Mouse (Mus musculus) embryonic facial prominence, embryonic 15.5 days (tissue): ENCODE measurements around the gene Pigk. TPM values are rescaled to one million over a fixed set of nuclear protein-coding genes. Genes with fewer than 3 reads are reported as not detected.

ENCODE experiments used
- ATAC-seq: fragments of 200-750 bp; cut with Nextera tagmentation; 2 replicates; pipeline ENCODE4 v1.8.0; 2017; ENCODE audit warnings: low read depth, moderate TSS enrichment; ENCODE audit not compliant: insufficient number of reproducible peaks, low FRiP score, low TSS enrichment
- H3K27ac ChIP-seq: fragments of 300-500 bp; sonication (generic); replicated peaks from 2 replicates; pipeline ENCODE4 v1.5.1; 2015; ENCODE audit warnings: mild to moderate bottlenecking, inconsistent platforms
- H3K27me3 ChIP-seq: fragments of 300-500 bp; sonication (generic); 2 replicates; pipeline ENCODE4 v1.6.1; 2015; ENCODE audit warnings: inconsistent platforms
- H3K36me3 ChIP-seq: fragments of 300-500 bp; sonication (generic); 2 replicates; pipeline ENCODE4 v1.6.1; 2015; ENCODE audit warnings: mild to moderate bottlenecking, inconsistent platforms
- H3K4me1 ChIP-seq: fragments of 300-500 bp; sonication (generic); 2 replicates; pipeline ENCODE4 v1.6.1; 2015; ENCODE audit warnings: inconsistent platforms
- H3K4me2 ChIP-seq: fragments of 300-500 bp; sonication (generic); replicated peaks from 2 replicates; pipeline ENCODE4 v1.6.1; 2015; ENCODE audit warnings: mild to moderate bottlenecking, inconsistent platforms
- H3K4me3 ChIP-seq: fragments of 300-500 bp; sonication (generic); replicated peaks from 2 replicates; pipeline ENCODE4 v1.5.1; 2015; ENCODE audit warnings: mild to moderate bottlenecking, inconsistent platforms
- H3K9ac ChIP-seq: fragments of 300-500 bp; sonication (generic); 2 replicates; pipeline ENCODE4 v1.6.1; 2015; ENCODE audit warnings: inconsistent platforms
- H3K9me3 ChIP-seq: fragments of 300-500 bp; sonication (generic); replicated peaks from 2 replicates; pipeline ENCODE4 v1.6.1; 2016; ENCODE audit warnings: inconsistent platforms
- WGBS: fragments of 180-500 bp; shearing (Covaris S2); methylation state at CpG from one replicate; pipeline ENCODE4 v1.1.7; 2015; 5-methylcytosine and 5-hydroxymethylcytosine counted together
- polyA plus RNA-seq: library from polyadenylated mRNA; unstranded; fragments of >200 nt; fragmentation: Nextera tagmentation; extraction: Ambion mirVana; gene quantifications from 2 replicates; pipeline ENCODE4 v1.2.1, GENCODE M21; 2015

The Pigk gene
- polyA plus RNA-seq, 1 experiment from 2014 or later = 41.9 TPM

DNA sequence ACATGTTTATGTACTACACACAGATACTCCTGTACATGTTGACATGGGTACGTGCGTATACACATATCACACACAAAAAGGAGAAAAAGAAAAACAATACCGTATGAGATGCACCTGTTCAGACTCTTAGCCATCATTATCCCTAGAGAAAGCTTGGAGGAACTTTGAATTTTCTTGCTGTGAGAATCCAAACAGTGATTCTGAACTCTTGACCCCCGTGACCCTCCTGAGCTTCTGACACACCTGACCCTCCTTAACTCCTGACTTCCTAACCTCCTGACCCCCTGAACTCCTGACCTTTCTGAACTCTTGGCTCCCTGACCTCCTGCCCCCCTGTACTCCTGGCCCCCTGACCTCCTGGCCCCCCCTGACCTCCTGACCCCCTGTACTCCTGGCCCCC is 19.1 kb downstream of the Pigk start:
- H3K4me2 ChIP-seq = no peak overlapping the region
- 94% methylated on average over 4 of the region's 4 CpGs for WGBS
- no peak overlapping the region for H3K9ac ChIP-seq
- H3K27me3 ChIP-seq = no peaks in the 10 kb centered on the region
- no peaks in the 10 kb centered on the region for H3K9me3 ChIP-seq
- no peak for ATAC-seq
- H3K27ac ChIP-seq = no peak overlapping the region
- H3K36me3 ChIP-seq = no peaks in the 10 kb centered on the region
- H3K4me3 ChIP-seq = no peak overlapping the region
- no peaks in the 10 kb centered on the region for H3K4me1 ChIP-seq

- no peak overlapping the region for H3K27ac ChIP-seq
- H3K9me3 ChIP-seq = no peaks in the 10 kb centered on the region
- no peaks in the 10 kb centered on the region for H3K36me3 ChIP-seq
- no peak overlapping the region for H3K9ac ChIP-seq
- no peak for ATAC-seq
- H3K4me1 ChIP-seq = no peaks in the 10 kb centered on the region
- H3K27me3 ChIP-seq = no peaks in the 10 kb centered on the region
- H3K4me3 ChIP-seq = no peak overlapping the region
- H3K4me2 ChIP-seq = no peak overlapping the region
Observed at GRCm38 (mm10) chr3:152733513-152733912, 19.6 kb downstream of the Pigk start.

- no peak overlapping the region for H3K4me2 ChIP-seq
- 90% methylated on average over 11 of the region's 11 CpGs for WGBS
- H3K4me3 ChIP-seq = no peak overlapping the region
- H3K27ac ChIP-seq = no peak overlapping the region
- no peaks in the 10 kb centered on the region for H3K4me1 ChIP-seq
- H3K36me3 ChIP-seq = no peaks in the 10 kb centered on the region
- H3K9me3 ChIP-seq = no peaks in the 10 kb centered on the region
- no peak for ATAC-seq
- H3K27me3 ChIP-seq = no peaks in the 10 kb centered on the region
- H3K9ac ChIP-seq = no peak overlapping the region
Observed at GRCm38 (mm10) chr3:152734100-152734499, 20.2 kb downstream of the Pigk start.

- H3K4me3 ChIP-seq = no peak overlapping the region
- H3K4me1 ChIP-seq = no peaks in the 10 kb centered on the region
- no peak overlapping the region for H3K9ac ChIP-seq
- no peak for ATAC-seq
- WGBS = 73% methylated on average over 10 of the region's 10 CpGs
- no peak overlapping the region for H3K4me2 ChIP-seq
- H3K27ac ChIP-seq = no peak overlapping the region
- no peaks in the 10 kb centered on the region for H3K9me3 ChIP-seq
- no peaks in the 10 kb centered on the region for H3K27me3 ChIP-seq
- no peaks in the 10 kb centered on the region for H3K36me3 ChIP-seq
Observed at GRCm38 (mm10) chr3:152735601-152736250, 21.8 kb downstream of the Pigk start.

DNA sequence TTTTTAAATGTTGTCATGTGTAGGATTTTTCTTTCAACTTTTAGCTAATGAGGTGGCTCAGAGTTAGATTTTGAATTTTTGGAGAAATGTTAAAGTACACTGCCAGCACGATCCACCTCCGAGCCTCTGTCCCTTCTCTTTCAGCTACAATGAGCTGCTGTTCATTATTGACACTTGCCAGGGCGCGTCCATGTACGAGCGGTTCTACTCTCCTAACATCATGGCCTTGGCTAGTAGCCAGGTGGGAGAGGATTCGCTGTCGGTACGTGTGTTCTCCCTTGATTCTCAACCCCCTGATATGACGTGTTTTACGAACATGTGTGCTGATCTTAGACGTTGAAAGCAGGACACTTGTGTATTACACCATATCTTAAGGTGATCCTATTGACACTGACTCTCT is 30.4 kb downstream of the Pigk start:
- Histone ChIP-seq H3K27me3 (no peaks in the 10 kb centered on the region), H3K4me3 (no peak overlapping the region), H3K9ac (no peak overlapping the region), H3K9me3 (no peaks in the 10 kb centered on the region), H3K4me1 (0 out of 2 replicates have a peak, but pooled peaks cover 3% of the 10 kb centered on the region), H3K36me3 (peaks cover 3% of the 10 kb centered on the region; the same call in 1 of the 2 replicates), H3K4me2 (no peak overlapping the region), H3K27ac (no peak overlapping the region)
- 81% methylated on average over 12 of the region's 12 CpGs for WGBS
- ATAC-seq = no peak

DNA sequence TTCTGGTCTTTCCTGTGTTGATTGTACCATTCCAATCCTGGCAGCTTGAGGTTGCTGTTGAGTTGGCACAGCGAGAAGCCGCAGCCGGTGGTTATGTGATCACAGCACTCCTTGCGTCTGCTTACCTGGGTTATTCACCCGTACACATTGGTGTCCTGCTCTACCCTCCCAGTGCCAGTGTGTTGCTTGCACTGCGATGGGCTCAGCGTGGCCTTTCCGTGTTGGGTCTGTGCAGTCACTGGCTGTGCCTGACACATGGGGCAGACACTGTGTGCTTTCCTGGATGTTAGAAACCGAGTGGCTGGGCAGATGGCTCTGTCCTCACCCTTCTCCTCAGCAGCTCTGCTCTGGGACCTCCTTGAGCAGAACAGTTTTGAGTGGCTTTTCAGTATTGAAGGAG is 31.7 kb downstream of the Pigk start:
- no peak for ATAC-seq
- H3K4me2 ChIP-seq = no peak overlapping the region
- H3K27me3 ChIP-seq = no peaks in the 10 kb centered on the region
- 92% methylated on average over 9 of the region's 9 CpGs for WGBS
- H3K9me3 ChIP-seq = no peaks in the 10 kb centered on the region
- H3K4me1 ChIP-seq = 0 out of 2 replicates have a peak, but pooled peaks cover 3% of the 10 kb centered on the region
- H3K9ac ChIP-seq = no peak overlapping the region
- no peak overlapping the region for H3K27ac ChIP-seq
- no peak overlapping the region for H3K4me3 ChIP-seq
- H3K36me3 ChIP-seq = peaks cover 3% of the 10 kb centered on the region; the same call in 1 of the 2 replicates

DNA sequence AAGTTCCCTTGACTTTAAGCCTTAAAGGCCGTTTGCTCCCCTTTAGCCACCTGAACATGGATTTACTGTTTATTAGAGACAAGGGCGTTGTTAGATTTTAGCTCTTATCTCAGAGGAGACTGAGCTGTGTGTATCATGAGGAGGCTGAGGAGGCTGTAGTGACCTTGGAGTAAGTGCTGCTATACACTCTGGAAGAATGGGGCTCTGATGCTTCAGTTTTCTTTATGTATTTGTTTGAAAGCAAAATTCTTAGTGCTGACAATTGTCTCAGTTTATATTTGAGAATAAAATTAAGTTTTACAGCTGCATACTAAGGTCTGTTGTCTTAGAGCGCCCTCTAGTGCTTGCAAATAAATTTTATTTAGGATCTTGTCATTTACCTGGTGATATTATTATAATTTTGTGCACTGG is 35.6 kb downstream of the Pigk start:
- WGBS = 34% methylated on average over 3 of the region's 3 CpGs
- ATAC-seq = no peak

DNA sequence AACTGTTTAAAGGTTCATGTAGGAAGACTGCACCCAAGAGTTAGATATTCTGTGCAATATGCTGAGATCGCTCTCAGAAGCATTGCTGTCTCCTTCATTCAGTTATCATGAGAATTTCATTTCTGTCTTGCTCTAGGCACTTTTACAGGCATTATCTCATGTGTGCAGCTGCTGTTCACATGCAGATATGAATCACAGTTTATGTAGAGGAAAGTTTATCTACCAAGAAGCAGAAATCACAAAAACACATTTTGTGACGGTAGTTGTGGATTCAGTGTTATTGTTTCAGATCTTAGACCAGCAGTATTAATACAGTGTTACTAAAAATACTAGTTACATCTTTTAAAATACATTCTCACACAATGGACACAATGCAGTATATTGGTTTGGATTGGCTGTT is 36.0 kb downstream of the Pigk start:
- Histone ChIP-seq H3K4me2 (no peak overlapping the region), H3K9me3 (no peaks in the 10 kb centered on the region), H3K4me3 (no peak overlapping the region), H3K27ac (no peak overlapping the region), H3K36me3 (peaks cover 3% of the 10 kb centered on the region; the same call in 1 of the 2 replicates), H3K4me1 (no peaks in the 10 kb centered on the region), H3K9ac (no peak overlapping the region), H3K27me3 (no peaks in the 10 kb centered on the region)
- 75% methylated on average over 2 of the region's 2 CpGs for WGBS
- no peak for ATAC-seq

More for the DNA sequence above, 35.6 kb downstream of the Pigk start:
- Histone ChIP-seq H3K9me3 (no peaks in the 10 kb centered on the region), H3K27me3 (no peaks in the 10 kb centered on the region), H3K4me3 (no peak overlapping the region), H3K9ac (no peak overlapping the region), H3K4me2 (no peak overlapping the region), H3K4me1 (no peaks in the 10 kb centered on the region), H3K36me3 (peaks cover 3% of the 10 kb centered on the region; the same call in 1 of the 2 replicates), H3K27ac (no peak overlapping the region)

DNA sequence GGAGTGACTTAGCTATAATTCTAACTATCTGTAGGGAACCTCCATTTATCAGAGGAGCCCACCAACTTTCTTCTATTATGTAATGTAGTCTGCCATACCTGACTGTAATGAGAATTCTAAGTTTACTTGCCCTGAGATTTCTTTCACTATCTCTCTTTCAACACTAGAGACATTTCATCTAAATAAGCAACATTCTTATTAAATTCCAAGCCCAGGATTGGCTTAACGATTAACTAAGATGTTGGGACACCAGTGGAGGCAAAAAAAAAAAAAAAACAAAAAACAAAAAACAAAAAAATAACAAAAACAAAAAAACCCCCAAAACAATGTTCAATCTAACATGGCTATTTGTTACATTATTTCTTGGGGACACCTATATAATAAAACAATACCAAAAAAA is 39.0 kb downstream of the Pigk start:
- Histone ChIP-seq H3K27ac (no peak overlapping the region), H3K4me3 (no peak overlapping the region), H3K9me3 (no peaks in the 10 kb centered on the region), H3K9ac (no peak overlapping the region), H3K4me1 (peaks cover 10% of the 10 kb centered on the region; the same call in 1 of the 2 replicates), H3K27me3 (no peaks in the 10 kb centered on the region), H3K4me2 (no peak overlapping the region), H3K36me3 (peaks cover 3% of the 10 kb centered on the region; the same call in 1 of the 2 replicates)
- 90% methylated on average over 1 of the region's 1 CpGs for WGBS
- no peak for ATAC-seq

- Histone ChIP-seq H3K27me3 (no peaks in the 10 kb centered on the region), H3K9me3 (no peaks in the 10 kb centered on the region), H3K36me3 (peaks cover 3% of the 10 kb centered on the region; the same call in 1 of the 2 replicates), H3K27ac (no peak overlapping the region), H3K9ac (no peak overlapping the region), H3K4me2 (no peak overlapping the region), H3K4me3 (no peak overlapping the region), H3K4me1 (peaks cover 10% of the 10 kb centered on the region; the same call in 1 of the 2 replicates)
- 84% methylated on average over 4 of the region's 4 CpGs for WGBS
- no peak for ATAC-seq
Observed at GRCm38 (mm10) chr3:152753345-152753744, 39.4 kb downstream of the Pigk start.

GRCm38 (mm10) chr3:152753920-152754764 is 40.2 kb downstream of the Pigk start:
- Histone ChIP-seq H3K4me3 (no peak overlapping the region), H3K4me2 (no peak overlapping the region), H3K4me1 (peaks cover 18% of the 10 kb centered on the region), H3K36me3 (no peaks in the 10 kb centered on the region), H3K27ac (no peak overlapping the region), H3K9ac (no peak overlapping the region), H3K27me3 (no peaks in the 10 kb centered on the region), H3K9me3 (no peaks in the 10 kb centered on the region)
- WGBS = 61% methylated on average over 14 of the region's 14 CpGs
- ATAC-seq = no peak
